Mouse (Mus musculus) lung, postnatal 0 days (tissue): ENCODE data around the gene Zp3. TPM values are rescaled to one million over a fixed set of nuclear protein-coding genes. Genes with fewer than 3 reads are reported as not detected.
A peak's percentile ranks its signal among the peaks of the same experiment; 100 is the strongest.

Experiments used
- ATAC-seq: fragments of 200-750 bp; cut with Nextera tagmentation; 2 replicates; pipeline ENCODE4 v1.8.0; 2017; ENCODE audit warnings: moderate library complexity
- DNase-seq: peaks from one replicate; pipeline ENCODE4 v3.0.0-alpha.2; 2016; ENCODE audit warnings: low spot score
- H3K27ac ChIP-seq: fragments of 300-500 bp; sonication (generic); 2 replicates; pipeline ENCODE4 v1.5.1; 2014; ENCODE audit warnings: antibody characterized with exemption, mild to moderate bottlenecking, low read length, mixed read lengths
- H3K27me3 ChIP-seq: fragments of 300-500 bp; sonication (generic); replicated peaks from 2 replicates; pipeline ENCODE4 v1.6.1; 2014; ENCODE audit warnings: low read length, mixed read lengths; ENCODE audit not compliant: insufficient read depth
- H3K36me3 ChIP-seq: fragments of 300-500 bp; sonication (generic); 2 replicates; pipeline ENCODE4 v1.6.1; 2014; ENCODE audit warnings: low read length, mixed read lengths; ENCODE audit not compliant: insufficient read depth
- H3K4me1 ChIP-seq: fragments of 300-500 bp; sonication (generic); 2 replicates; pipeline ENCODE4 v1.6.1; 2014; ENCODE audit warnings: antibody characterized with exemption, low read depth, low read length, mixed read lengths; ENCODE audit not compliant: insufficient read depth
- H3K4me2 ChIP-seq: fragments of 300-500 bp; sonication (generic); replicated peaks from 2 replicates; pipeline ENCODE4 v1.6.1; 2014; ENCODE audit warnings: low read depth, mild to moderate bottlenecking, low read length, moderate library complexity, mixed read lengths
- H3K4me3 ChIP-seq: fragments of 300-500 bp; sonication (generic); 2 replicates; pipeline ENCODE4 v1.5.1; 2014; ENCODE audit warnings: low read depth, low read length
- H3K9ac ChIP-seq: fragments of 300-500 bp; sonication (generic); replicated peaks from 2 replicates; pipeline ENCODE4 v1.6.1; 2014; ENCODE audit warnings: low read depth, mild to moderate bottlenecking
- H3K9me3 ChIP-seq: fragments of 300-500 bp; sonication (generic); 2 replicates; pipeline ENCODE4 v1.6.1; 2016; ENCODE audit warnings: low read length, mixed read lengths
- CTCF ChIP-seq: IDR thresholded peaks from 2 replicates; pipeline ENCODE4 v1.5.1; 2016; ENCODE audit warnings: antibody characterized with exemption, mild to moderate bottlenecking
- EP300 ChIP-seq: IDR thresholded peaks from 2 replicates; pipeline ENCODE4 v1.6.1; 2016; ENCODE audit warnings: antibody characterized with exemption, mild to moderate bottlenecking, control low read depth
- WGBS: fragments of 180-500 bp; shearing (Covaris S2); extraction: QIAGEN DNeasy Blood & Tissue Kit; methylation state at CpG from one replicate; pipeline ENCODE4 v1.1.7; 2014; 5-methylcytosine and 5-hydroxymethylcytosine counted together
- polyA plus RNA-seq: library from polyadenylated mRNA; unstranded; fragments of >200 nt; fragmentation: Nextera tagmentation; extraction: Ambion mirVana; gene quantifications from 2 replicates; pipeline ENCODE4 v1.2.1, GENCODE M21; 2015

Gene Zp3
- 0.24 and 0.35 TPM in 2 replicates for polyA plus RNA-seq

DNA sequence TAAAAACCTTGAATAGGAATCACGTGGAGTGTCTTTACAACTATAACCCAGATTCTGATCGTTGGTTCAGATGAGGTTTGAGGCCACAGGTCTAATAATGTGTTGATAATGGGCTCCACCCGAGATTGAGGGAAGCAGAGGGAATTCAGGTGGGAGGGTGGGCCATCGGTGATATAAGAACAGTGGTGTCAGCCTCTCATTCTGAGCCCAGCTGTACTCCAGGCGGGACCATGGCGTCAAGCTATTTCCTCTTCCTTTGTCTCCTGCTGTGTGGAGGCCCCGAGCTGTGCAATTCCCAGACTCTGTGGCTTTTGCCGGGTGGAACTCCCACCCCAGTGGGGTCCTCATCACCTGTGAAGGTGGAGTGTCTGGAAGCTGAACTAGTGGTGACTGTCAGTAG lies at the start of gene Zp3:
TSS of gene Zp3 (plus strand) at position 196 of the 400 bp plus-strand sequence.
- DNase-seq: no peak
- no peaks in the 10 kb centered on the region for H3K9me3 ChIP-seq
- WGBS: 70% methylated on average over 8 of the region's 8 CpGs
- no peak for TF ChIP-seq CTCF
- no peak for TF ChIP-seq EP300
- no peak within 1 kb of the TSS for H3K9ac ChIP-seq
- H3K36me3 ChIP-seq: no peaks in the 10 kb centered on the region
- no peak within 1 kb of the TSS for H3K4me2 ChIP-seq
- H3K27me3 ChIP-seq: no peaks in the 10 kb centered on the region
- no peak within 1 kb of the TSS for H3K4me3 ChIP-seq
- H3K27ac ChIP-seq: no peak within 1 kb of the TSS
- no peaks in the 10 kb centered on the region for H3K4me1 ChIP-seq
- ATAC-seq: no peak

DNA sequence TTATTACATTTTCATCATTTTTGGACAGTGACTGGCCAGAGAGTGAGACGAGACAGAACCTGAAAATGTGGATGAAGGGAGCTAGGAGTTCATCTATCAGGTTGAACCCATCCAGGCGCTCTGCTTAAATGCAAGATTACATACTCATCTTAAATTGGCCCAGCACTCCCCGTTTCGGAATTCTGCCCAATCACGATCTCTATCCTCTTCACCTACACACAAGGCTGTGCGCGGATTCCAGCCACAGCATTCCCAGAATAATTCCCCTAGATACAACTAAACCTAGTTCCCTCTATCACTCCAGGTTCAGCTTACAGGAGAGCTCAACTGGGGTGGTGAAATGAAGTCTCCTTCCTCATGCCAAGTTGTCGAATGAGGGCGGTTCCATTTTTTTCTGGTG lies 48.4 kb upstream of the Zp3 start:
- Histone ChIP-seq H3K36me3 (peaks cover 21% of the 10 kb centered on the region; the same call in 1 of the 2 replicates), H3K9me3 (no peaks in the 10 kb centered on the region), H3K27ac (no peak overlapping the region), H3K9ac (no peak overlapping the region), H3K4me1 (peaks cover 4% of the 10 kb centered on the region; the same call in 1 of the 2 replicates), H3K27me3 (no peaks in the 10 kb centered on the region), H3K4me2 (no peak overlapping the region), H3K4me3 (no peak overlapping the region)
- 79% methylated on average over 9 of the region's 9 CpGs for WGBS
- TF ChIP-seq EP300 (no peak), CTCF (no peak)
- ATAC-seq: no peak
- DNase-seq: no peak

DNA sequence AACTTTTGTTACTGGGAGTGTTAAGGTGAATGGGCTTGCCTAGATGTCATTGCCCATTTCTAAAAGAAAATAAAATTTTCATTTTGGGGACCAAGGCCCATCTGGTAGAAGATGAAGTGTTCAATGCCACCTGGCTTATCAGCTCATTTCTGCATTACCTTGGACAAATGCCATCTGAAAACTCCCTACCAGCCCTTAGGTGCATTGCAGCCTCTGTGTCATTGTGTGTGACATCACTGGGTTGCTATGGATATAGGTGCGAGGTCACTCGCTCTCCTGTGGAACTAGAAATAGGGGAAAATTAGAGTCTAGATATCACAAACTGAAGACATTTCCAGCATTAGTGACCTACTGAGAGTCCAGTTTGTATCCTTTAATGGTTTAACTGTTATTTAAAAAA lies 47.5 kb upstream of the Zp3 start:
- 62% methylated on average over 2 of the region's 2 CpGs for WGBS
- no peak overlapping the region for H3K9ac ChIP-seq
- peaks cover 17% of the 10 kb centered on the region; the same call in 1 of the 2 replicates for H3K36me3 ChIP-seq
- H3K4me1 ChIP-seq: peaks cover 4% of the 10 kb centered on the region; the same call in 1 of the 2 replicates
- no peak overlapping the region for H3K27ac ChIP-seq
- H3K4me3 ChIP-seq: no peak overlapping the region
- no peak for TF ChIP-seq CTCF
- TF ChIP-seq EP300: no peak
- ATAC-seq (no peak), DNase-seq (peak; percentile 53)
- H3K4me2 ChIP-seq: no peak overlapping the region
- no peaks in the 10 kb centered on the region for H3K27me3 ChIP-seq
- H3K9me3 ChIP-seq: no peaks in the 10 kb centered on the region

DNA sequence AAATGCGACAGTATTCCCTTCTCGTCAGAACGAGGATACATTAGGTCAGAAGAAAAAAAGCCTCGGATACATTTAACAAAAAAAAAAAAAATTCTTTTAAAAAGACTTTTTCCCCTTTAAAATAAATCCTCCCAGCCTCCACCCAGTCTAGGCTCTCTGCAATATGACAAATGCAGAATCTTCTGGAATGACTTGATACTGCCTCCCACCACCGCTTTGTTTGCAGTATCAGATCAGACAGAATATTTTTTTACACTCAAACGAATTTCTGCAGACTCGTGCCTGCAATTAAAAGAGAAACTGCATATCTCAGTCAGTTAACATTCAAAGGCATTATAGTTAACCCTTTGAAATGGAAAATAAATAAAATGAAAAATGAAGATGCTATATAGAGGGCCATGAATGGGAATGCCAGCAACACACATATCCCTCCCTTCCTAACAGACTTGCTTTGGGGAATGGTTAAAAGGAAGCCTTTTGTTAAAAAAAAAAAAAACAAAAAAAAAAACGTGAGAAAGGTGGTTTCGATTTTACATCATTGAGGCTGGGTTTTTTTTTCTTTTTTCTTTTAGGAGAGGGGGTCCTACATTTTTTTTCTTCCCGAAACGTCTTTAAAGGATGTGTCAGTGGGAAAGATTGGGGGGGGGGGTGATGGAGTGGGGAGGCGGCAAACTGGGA lies 46.5 kb upstream of the Zp3 start:
- Histone ChIP-seq H3K36me3 (peaks cover 15% of the 10 kb centered on the region; the same call in 1 of the 2 replicates), H3K27ac (peak overlapping the region; percentile 96), H3K4me3 (peak overlapping the region; percentile 93), H3K4me2 (peak overlapping the region; percentile 77), H3K27me3 (no peaks in the 10 kb centered on the region), H3K9me3 (no peaks in the 10 kb centered on the region), H3K9ac (peak overlapping the region; percentile 66), H3K4me1 (peaks cover 4% of the 10 kb centered on the region; the same call in 1 of the 2 replicates)
- WGBS: 6% methylated on average over 12 of the region's 12 CpGs
- ATAC-seq: no peak
- DNase-seq: no peak
- TF ChIP-seq EP300 (no peak), CTCF (no peak)

DNA sequence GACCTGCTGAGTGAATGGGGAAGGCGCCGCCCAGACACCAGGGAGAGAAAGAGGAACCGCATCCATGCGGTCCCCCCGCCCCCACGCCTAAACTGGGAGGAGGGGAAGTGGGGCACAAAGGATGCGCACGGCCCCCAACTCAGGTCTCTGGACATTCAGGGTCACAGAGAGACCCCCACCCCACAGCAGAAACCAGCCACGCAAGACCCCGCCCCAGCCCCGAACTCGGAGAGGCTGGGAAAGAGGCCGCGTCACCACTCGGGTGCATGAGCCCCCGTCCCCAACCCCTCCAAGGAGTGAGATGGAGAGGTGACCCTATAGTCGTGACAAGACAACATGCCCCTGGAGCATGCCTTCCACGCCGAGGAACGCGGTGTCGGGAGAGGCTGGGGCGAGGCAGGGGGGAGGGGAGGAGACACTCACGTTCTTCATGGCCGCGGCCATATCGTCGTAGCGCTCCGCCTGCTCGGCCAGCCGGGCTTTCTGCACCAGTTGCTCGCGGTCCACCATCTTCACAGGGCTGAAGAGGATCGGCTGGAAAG lies 45.9 kb upstream of the Zp3 start:
- no peaks in the 10 kb centered on the region for H3K9me3 ChIP-seq
- peaks cover 15% of the 10 kb centered on the region; the same call in 1 of the 2 replicates for H3K36me3 ChIP-seq
- H3K27ac ChIP-seq: peak overlapping the region; percentile 96
- DNase-seq (peak; percentile 65), ATAC-seq (peak; percentile 51)
- no peak for TF ChIP-seq EP300
- no peak for TF ChIP-seq CTCF
- H3K9ac ChIP-seq: peak overlapping the region; percentile 66
- peaks cover 4% of the 10 kb centered on the region; the same call in 1 of the 2 replicates for H3K4me1 ChIP-seq
- H3K4me2 ChIP-seq: peak overlapping the region; percentile 77
- peak overlapping the region; percentile 93 for H3K4me3 ChIP-seq
- H3K27me3 ChIP-seq: no peaks in the 10 kb centered on the region
- WGBS: under 1% methylated on average over 33 of the region's 35 CpGs

DNA sequence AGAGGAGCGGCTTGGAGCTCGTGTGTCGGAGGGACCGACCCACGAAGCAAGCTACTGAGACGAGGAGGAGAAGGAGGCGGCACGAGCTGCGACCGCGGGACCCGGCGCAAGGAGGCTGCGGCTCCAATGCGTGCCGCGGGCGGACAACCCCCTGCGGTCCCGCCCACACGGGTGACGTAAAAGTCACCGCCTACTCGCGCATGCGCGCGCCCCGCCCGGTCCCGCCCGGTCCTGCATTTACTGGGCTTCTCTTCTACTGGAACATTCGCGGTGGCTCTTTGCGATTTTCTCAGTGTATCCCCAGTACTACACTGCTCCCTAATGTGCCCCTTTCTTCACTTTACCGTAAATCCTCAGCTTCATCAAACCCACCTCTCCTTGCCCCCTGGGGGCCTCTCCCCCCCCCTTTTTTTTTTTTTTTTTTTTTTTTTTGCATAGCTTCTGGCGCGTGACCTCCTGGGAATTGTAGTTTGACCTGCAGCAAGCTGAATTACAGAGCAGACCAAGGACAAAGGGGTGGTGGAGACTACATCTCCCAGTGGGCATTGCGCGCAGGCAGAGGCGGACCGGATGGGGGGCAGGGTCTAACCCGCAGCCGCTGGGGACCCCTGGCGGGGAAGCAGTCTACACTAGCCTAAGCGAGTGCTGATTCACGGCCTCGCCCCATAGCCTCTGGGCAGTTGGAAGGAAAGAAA lies 45.3 kb upstream of the Zp3 start, which contains the start of gene Ywhag:
TSS of gene Ywhag (minus strand) at position 136 of the 695 bp plus-strand sequence.
- Histone ChIP-seq H3K4me1 (peaks cover 4% of the 10 kb centered on the region; the same call in 1 of the 2 replicates), H3K4me3 (peak within 1 kb of the TSS; percentile 93), H3K36me3 (peaks cover 14% of the 10 kb centered on the region; the same call in 1 of the 2 replicates), H3K27ac (peak within 1 kb of the TSS; percentile 96), H3K9ac (peak within 1 kb of the TSS; percentile 66), H3K4me2 (peak within 1 kb of the TSS; percentile 77), H3K9me3 (no peaks in the 10 kb centered on the region), H3K27me3 (no peaks in the 10 kb centered on the region)
- ATAC-seq (peak; percentile 97), DNase-seq (peak; percentile 99)
- 0% methylated on average over 40 of the region's 48 CpGs for WGBS
- TF ChIP-seq EP300 (peak; percentile 64), CTCF (peak; percentile 86)
